Mouse (Mus musculus): ENCODE data around the gene Tmem143.

The Tmem143 gene

GRCm38 (mm10) chr7:45892651-45893050 is 4.1 kb upstream of the Tmem143 start:
- DNase-seq, result no peak

GRCm38 (mm10) chr7:45895931-45896516 is 717 bp upstream of the Tmem143 start:
- DNase-seq, result no peak

DNA sequence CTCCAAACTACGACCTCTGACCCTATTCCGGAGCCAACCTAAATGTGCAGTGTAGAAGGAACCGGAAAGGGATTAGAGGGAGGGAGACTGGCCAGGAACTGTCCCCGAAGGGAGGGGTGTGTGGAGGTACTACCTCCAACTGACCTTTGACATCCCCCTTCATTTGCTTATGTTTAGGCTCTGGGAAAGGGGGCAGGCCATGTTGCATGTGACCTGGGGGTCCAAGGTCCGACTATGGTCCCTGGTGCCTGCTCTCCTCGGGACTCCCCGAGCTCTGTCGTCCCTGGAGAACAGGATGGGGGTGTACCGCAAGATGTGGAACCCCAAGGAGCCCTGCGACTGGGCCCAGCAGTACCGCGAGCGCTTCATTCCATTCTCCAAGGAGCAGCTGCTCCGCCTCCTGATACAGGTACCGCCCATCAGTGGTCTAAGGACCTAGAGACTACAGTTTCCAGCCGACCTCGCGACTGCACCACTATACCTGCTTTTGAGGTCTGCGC is 567 bp downstream of the Tmem143 start:
- peak; percentile 62 for DNase-seq

GRCm38 (mm10) chr7:45898125-45898524 is 1.4 kb downstream of the Tmem143 start:
- peak; percentile 52 for DNase-seq

GRCm38 (mm10) chr7:45901562-45901961 is 4.8 kb downstream of the Tmem143 start:
- no peak for DNase-seq

- no peak for DNase-seq
Measured at GRCm38 (mm10) chr7:45902481-45903002, 5.8 kb downstream of the Tmem143 start.

- no peak for DNase-seq
Measured at GRCm38 (mm10) chr7:45906622-45907021, 9.9 kb downstream of the Tmem143 start.

DNA sequence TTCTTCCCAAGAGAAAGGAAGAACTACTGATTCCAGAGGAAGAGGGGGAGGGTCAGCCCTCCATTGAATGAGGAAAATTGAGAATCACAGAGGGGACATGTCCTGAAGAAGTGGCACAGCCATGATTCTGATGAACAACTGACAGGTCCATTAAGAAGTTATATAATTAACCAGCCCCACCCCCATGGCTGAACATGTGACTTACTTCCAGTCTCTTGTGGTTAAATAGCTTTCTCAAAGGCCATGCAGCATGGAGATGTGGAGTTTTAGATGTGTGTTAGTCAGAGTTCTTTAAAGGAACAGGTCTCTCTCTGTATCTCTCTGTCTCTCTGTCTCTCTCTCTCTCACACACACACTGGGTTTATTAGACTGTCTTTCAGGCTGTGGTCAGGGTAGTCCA is 11.6 kb downstream of the Tmem143 start:
- DNase-seq, result no peak

DNA sequence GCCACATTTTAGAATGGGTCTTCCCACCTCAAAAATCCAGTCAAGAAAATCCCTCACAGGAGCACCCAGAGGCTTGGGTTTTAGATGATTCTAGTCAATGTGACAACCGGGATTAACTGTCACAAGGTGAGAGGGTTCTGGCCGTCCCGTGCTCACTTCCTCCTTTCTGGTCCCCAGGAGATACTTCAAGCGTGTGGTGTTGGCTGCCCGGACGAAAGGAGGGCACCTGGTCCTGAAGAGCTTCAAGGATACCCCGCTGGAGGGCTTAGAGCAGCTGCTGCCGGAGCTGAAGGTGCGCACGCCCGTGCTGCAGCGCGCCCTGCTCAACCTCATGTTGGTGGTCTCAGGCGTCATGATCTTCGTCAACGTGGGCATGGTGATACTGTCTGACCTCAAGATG is 12.4 kb downstream of the Tmem143 start:
- DNase-seq, result no peak

- DNase-seq, result no peak
Measured at GRCm38 (mm10) chr7:45914067-45914466, 17.3 kb downstream of the Tmem143 start.

DNA sequence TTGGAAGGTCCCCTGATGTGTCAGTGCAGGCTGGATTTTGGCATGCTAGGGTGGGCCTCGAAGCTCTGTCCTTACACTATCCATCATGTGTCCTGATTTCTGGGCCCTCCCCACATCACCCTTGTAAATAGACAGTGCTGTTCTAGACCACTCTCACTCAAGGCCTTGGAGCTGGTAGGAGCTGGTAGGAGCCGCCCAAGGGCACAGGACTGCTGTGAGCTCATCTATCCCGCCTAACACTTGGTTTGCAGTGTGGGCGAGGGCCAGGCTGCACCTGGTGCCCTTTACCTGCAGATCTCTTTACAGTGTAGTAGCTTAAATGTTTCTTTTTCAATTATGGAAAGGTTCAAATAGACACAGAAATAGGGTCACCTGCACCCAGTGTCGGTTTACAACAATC is 18.3 kb downstream of the Tmem143 start:
- DNase-seq, result no peak

DNA sequence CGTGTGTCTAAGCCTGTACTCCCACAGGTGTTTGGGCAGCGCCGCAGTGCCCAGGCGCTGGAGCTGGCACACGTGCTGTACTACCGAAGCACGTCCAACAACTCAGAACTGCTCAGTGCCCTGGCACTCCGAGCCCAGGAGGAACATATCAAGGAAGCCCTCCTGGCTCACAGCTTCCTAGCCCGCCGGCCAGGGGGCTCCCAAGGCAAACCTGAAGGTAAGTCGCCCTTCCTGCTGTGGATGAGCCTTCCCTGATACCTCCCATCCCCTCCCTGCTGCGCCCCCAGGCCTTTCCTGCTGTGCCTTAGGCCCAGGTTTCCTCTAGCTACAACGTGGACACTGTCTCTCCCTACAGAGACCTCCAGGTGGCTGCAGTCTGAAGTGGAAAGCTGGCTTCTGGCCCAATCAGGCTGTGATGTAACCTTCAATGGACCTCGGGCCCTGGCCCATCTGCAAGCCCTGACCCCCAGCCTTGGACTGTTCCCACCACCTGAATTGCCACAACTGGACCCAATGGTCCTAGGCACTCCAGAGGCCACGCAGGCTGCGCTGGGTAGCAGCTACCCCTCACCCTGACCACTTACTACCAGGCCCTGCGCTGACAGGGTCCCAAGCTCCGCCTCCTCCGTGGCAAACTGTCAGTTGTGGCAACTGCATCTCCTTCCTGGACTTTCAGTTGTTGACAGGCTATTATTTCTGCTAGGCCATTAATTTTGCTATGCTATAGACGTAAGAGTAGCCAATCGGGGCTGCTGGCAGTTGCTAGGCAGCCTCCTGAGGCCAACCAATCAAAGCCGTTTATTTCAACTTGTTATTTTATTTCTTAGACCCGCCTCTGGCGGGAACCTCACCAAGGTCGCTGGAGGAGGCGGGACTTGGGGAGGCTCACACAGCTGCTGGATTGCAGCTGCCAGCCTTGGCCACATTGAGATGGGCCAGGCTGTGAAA is 19.6 kb downstream of the Tmem143 start:
- peak; percentile 89 for DNase-seq

- no peak for DNase-seq
Measured at GRCm38 (mm10) chr7:45917004-45917704, 20.4 kb downstream of the Tmem143 start.

DNA sequence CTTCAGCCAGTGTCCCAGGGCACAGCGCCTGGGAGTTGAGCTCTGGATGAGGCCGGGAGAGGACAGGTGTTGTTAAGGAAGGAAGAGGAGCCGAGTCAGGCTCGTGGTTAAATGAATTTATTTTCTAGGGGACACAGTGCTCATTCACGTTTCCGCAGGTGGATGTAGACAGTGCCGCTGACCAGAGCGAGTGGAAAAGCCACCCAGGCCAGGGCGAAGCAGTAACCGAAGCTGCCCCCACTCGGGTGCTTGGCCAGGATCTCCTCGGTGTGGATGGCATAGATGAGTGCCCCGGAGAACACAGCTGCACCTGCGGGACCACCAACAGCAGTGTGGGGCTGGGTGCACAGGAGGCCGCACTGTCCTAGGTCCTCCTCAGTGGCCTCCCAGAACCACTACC is 21.2 kb downstream of the Tmem143 start:
- peak; percentile 43 for DNase-seq

DNA sequence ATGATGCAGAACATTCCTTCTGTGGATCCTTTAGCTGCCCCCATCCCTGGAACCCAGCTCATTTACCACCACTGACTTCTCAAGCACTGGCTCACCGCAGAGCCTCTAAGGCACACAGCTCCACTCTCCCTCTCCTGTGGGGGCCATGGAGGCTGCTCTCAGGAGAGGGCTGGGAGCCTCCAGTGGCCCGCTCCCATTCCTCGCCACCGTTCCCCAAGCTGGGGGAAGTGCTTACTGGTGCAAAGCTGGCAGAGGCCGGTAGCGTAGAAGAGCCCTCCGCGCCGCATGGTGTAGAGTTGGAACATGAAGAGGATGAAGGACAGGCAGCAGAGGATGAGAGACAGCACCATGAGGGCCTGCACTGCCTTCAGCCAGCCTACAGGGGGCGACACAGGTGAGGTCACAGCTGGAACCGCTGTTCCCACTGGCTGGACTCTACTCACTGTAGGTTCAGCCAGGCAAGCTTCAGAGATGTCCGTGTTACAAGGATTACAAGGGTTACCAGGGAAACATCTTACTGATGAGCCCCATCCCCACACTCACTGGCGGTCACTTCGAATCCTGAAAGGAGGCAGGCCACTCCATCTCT is 22.4 kb downstream of the Tmem143 start:
- DNase-seq, result peak; percentile 75

DNA sequence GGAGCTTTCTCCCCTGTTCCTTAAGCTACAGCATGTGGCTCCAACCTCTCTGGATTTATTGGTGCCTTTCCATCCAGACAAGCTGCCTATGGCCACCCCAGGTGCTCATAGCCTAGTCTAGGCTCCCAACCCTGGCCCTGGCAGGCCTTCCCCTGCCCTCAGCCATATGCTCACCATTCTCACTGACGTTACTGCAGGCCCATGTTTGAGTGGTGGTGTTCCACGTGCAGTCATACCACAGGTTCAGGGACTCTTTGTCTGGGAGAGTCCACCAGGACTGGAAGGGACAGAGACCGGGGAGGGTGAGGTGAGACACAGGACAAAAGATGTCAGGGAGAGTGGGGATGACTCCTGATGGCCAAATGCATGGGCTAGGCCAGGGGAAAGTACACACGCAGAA is 23.0 kb downstream of the Tmem143 start:
- peak; percentile 33 for DNase-seq

DNA sequence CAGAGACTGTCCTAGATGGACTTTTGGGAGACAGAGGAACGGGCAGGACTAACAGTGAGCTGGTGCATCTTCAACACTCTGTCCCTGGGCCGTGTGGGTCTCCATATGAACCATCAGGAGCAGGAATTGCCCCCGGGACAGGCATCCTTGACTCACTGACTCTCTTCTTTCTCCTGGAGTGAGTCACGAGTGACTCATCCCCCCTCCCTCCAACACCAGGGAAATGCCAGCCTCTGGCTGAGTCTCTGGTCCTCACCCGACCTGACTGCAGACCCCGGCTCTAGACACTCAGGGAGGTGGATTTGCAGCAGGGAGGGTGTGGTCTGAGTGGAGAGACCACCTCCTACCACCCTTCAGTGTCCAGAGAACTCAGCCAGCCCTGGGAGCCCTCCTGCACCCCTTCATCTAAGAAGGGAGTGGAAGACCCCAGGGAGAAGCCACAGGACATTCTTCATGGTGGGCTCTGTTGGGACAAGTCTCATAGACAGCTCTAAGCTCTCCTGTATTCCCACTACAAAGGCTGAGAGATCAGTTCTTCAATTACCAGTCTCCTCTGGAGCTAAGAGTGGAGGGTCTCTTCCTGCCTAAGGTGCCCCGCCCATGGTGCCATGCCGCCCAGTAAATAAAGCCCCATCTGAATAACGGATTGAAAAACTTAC is 24.0 kb downstream of the Tmem143 start:
- DNase-seq, result peak; percentile 47

DNA sequence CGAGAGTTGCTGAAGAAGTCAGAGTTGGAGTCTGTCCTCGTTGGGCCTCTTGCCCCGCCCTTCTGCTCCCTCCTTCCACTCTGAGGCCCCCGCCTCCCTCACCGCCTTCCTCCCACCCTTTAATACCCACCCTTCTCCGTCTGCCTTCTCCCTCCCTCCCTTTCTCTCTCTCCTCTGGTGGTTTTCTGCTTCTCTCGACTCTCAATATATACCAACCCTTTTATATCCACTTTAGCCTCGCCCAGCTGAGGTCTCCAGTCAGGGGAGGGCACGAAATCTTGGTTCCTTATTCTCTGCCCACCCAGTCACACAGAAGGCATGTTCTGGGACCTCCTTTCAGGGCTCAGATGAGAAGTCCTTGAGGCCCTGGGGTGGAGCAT is 24.5 kb downstream of the Tmem143 start, which contains the start of gene Emp3:
Gene Emp3, minus strand, starts transcription at position 163 of the 380 bp plus-strand sequence.
- peak; percentile 83 for DNase-seq

- peak; percentile 32 for DNase-seq
Measured at GRCm38 (mm10) chr7:45921950-45922600, 25.3 kb downstream of the Tmem143 start.

DNA sequence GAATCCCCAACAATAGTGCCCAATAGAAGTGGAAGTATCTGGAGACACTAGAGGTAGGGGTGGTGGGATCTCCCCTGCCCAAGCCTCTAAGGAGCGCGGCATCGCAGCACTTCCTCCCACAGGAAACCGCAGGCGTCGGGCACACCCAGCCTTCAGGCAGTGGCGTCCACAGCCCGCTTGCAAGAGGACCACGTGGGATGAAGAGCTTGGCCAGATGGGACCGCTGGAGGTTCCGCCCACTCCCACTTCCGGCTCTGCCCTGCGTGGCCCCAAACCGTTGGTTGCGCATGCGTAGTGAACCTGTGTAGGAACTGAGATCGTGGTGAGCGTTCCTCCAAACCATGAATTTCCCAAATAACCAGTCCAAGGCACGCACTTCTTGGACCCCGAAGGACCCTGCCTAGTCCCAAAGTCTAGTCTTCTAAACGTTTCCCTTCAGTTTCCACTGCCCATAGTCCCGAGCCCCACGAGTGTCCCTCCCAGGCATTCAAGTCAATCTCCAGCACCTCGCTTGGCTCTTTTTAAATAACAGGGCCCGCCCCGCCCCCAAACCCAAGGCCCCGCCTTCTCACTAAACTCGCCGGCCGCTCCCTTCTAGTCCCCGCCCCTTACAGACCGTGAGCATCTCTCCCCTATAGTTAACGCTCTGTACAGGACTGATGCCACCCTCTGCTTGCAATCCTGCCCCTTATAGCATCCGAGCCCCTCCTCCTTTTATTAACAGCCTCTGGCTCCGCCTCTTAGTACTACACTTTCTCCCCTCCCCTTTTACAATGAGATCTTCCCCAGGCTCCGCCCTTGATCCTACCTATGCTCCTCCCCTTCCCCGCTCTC is 26.4 kb downstream of the Tmem143 start:
- peak; percentile 94 for DNase-seq

Measured in thymus, postnatal 4 days (tissue).